Mouse (Mus musculus) G1E (cell line): ENCODE measurements at regions not wholly inside any gene's neighbourhood (a gene's known extent, or its start where the extent isn't known, plus 50 kb on each side); places are given as distances from the start of the nearest gene placed in this dataset.

ENCODE experiments used
- CTCF ChIP-seq: IDR thresholded peaks from 2 replicates; pipeline ENCODE4 v1.5.1; 2012; ENCODE audit warnings: low read depth, low read length, inconsistent platforms, mixed read lengths
- GATA1 ChIP-seq: IDR thresholded peaks from 2 replicates; pipeline ENCODE4 v1.6.1; 2012; ENCODE audit warnings: borderline replicate concordance, low read length, inconsistent platforms, mixed read lengths
- GATA2 ChIP-seq: IDR thresholded peaks from 2 replicates; pipeline ENCODE4 v1.6.1; 2012; ENCODE audit warnings: low read depth, low read length, inconsistent platforms, borderline replicate concordance
- TAL1 ChIP-seq: conservative IDR thresholded peaks from 2 replicates; pipeline ENCODE4 v1.6.1; 2012; ENCODE audit warnings: low read depth, low read length, inconsistent platforms, mixed read lengths

- TF ChIP-seq CTCF (no peak), GATA1 (no peak), TAL1 (no peak), GATA2 (no peak)
These were observed 86.5 kb downstream of the Zfp281 start for GRCm38 (mm10) chr1:136711243-136711642.
